8 mouse cellular contexts compared by ENCODE assay signal in the genomic region with DNA sequence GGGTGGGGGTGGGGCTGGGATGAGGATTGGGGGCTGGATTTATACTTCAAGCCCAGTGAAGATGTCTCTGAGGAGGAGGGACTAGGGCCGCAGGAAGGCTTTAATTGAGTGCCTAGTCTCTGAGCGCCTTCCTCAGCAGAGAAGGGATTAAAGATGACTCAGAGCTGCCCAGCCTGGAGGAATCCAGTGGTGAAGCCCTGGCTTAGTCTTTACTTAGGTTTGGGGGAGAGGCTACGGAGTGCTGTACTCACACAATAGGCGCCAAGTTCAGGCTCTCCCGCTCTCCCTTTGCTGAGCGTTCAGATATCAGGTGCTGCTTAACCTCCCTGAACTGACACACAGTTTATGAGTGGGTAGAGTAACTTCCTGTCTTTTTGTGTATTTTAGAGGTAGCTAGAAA.
A peak's percentile ranks its signal among the peaks of the same experiment; 100 is the strongest.
DNase-seq lines count a peak whose midpoint lies in the region; ATAC-seq and TF ChIP-seq lines count a peak whose summit lies in the region.

No protein-coding gene starts in this region.

- peak; percentile 42; the same call in 1 of the 2 replicates for TF ChIP-seq POLR2A in brain, embryonic 14.5 days (IDR thresholded peaks at IDR 0.05; ENCODE audit: borderline replicate concordance, extremely low read depth, insufficient read depth, insufficient read length, poor library complexity, severe bottlenecking)
- TF ChIP-seq POLR2A in liver, adult 2 months (IDR thresholded peaks at IDR 0.05; ENCODE audit: extremely low read depth, insufficient read depth, low read length), result no peak

- peaks cover 39% of the 10 kb centered on the region for H3K4me1 ChIP-seq in erythroblast, embryonic 14.5 days (ENCODE audit: control insufficient read depth)
- peaks cover 21% of the 10 kb centered on the region for H3K4me1 ChIP-seq in hindbrain, embryonic 12.5 days
- peaks cover 7% of the 10 kb centered on the region; the same call in 1 of the 2 replicates for H3K4me1 ChIP-seq in liver, adult 2 months (ENCODE audit: control insufficient read depth, insufficient read depth, low read length)

- under 1% methylated on average over 6 of the region's 6 CpGs for WGBS in hindbrain, embryonic 12.5 days
- 7% methylated on average over 6 of the region's 6 CpGs for WGBS in liver, adult 2 months

- DNase-seq in left cerebral cortex, adult 2 months (ENCODE audit: extremely low spot score in 1 of 2, low spot score in 2 of 2), result peak in 1 of 2 experiments; percentile 26
- DNase-seq in left cerebral cortex, postnatal 4 days, result no peak
- DNase-seq in brain, embryonic 14.5 days (ENCODE audit: low read depth), result peak; percentile 77
- DNase-seq in liver, adult 2 months (ENCODE audit: extremely low read depth, low read depth, low spot score), result peak; percentile 53
- peak; percentile 12 for DNase-seq in testis, postnatal 14 days (ENCODE audit: low spot score)

- peak overlapping the region; percentile 56 for H3K4me2 ChIP-seq in hindbrain, embryonic 12.5 days (replicated peaks)

- peak overlapping the region; percentile 89 for H3K4me3 ChIP-seq in left cerebral cortex, adult 2 months
- peak overlapping the region; percentile 75 for H3K4me3 ChIP-seq in erythroblast, embryonic 14.5 days (replicated peaks)
- H3K4me3 ChIP-seq in hindbrain, embryonic 12.5 days, result peak overlapping the region; percentile 58
- H3K4me3 ChIP-seq in liver, adult 2 months (ENCODE audit: insufficient read depth, low read depth, low read length), result no peak overlapping the region

- peaks cover 6% of the 10 kb centered on the region; the same call in 1 of the 2 replicates for H3K36me3 ChIP-seq in erythroblast, embryonic 14.5 days (ENCODE audit: control insufficient read depth)
- no peaks in the 10 kb centered on the region for H3K36me3 ChIP-seq in hindbrain, embryonic 12.5 days
- no peaks in the 10 kb centered on the region for H3K36me3 ChIP-seq in liver, adult 2 months (ENCODE audit: control insufficient read depth, insufficient read depth, low read length)

- no peaks in the 10 kb centered on the region for H3K27me3 ChIP-seq in erythroblast, embryonic 14.5 days (ENCODE audit: control insufficient read depth)
- no peaks in the 10 kb centered on the region for H3K27me3 ChIP-seq in hindbrain, embryonic 12.5 days
- H3K27me3 ChIP-seq in liver, adult 2 months (ENCODE audit: control insufficient read depth, insufficient read depth, low read length), result no peaks in the 10 kb centered on the region

- H3K79me2 ChIP-seq in liver, adult 2 months (ENCODE audit: control insufficient read depth, insufficient read depth, low read length), result peaks cover 11% of the 10 kb centered on the region; the same call in 1 of the 2 replicates

- peak overlapping the region; percentile 56 for H3K9ac ChIP-seq in hindbrain, embryonic 12.5 days
- H3K9ac ChIP-seq in liver, adult 2 months (ENCODE audit: low read depth, low read length), result 0 out of 2 replicates have a peak overlapping the region, but pooled peaks have one; percentile 4

- TF ChIP-seq CTCF in left cerebral cortex, adult 2 months (IDR thresholded peaks at IDR 0.05), result no peak
- no peak for TF ChIP-seq CTCF in brain, embryonic 14.5 days (IDR thresholded peaks at IDR 0.05; ENCODE audit: borderline replicate concordance, extremely low read depth, insufficient read depth, insufficient read length)
- TF ChIP-seq CTCF in liver, adult 2 months (IDR thresholded peaks at IDR 0.05; ENCODE audit: low read depth, low read length), result no peak

- intact Hi-C loops in left cerebral cortex, adult 2 months (cut with DNase I), result loop anchor here (2.0 to 5.0 kb wide), 3 partner anchors 80 to 540 kb away; a partner anchor contains a TSS
- intact Hi-C loops in left cerebral cortex, postnatal 4 days (cut with DNase I), result loop anchor here (5.0 kb wide), 1 partner anchor 85 kb away; a partner anchor contains a TSS

- no peaks in the 10 kb centered on the region for H3K9me3 ChIP-seq in erythroblast, embryonic 14.5 days (ENCODE audit: control insufficient read depth, low read length)
- H3K9me3 ChIP-seq in hindbrain, embryonic 12.5 days (replicated peaks), result no peaks in the 10 kb centered on the region

- H3K27ac ChIP-seq in left cerebral cortex, adult 2 months, result peak overlapping the region; percentile 70
- peak overlapping the region; percentile 81 for H3K27ac ChIP-seq in hindbrain, embryonic 12.5 days
- 0 out of 2 replicates have a peak overlapping the region, but pooled peaks have one; percentile 1 for H3K27ac ChIP-seq in liver, adult 2 months (replicated peaks; ENCODE audit: insufficient read depth, low read depth, low read length)

- peak; percentile 66 for ATAC-seq in hindbrain, embryonic 12.5 days (ENCODE audit: low FRiP score)
- ATAC-seq in monocyte, adult 5-6 weeks (replicated peaks; ENCODE audit: insufficient number of reproducible peaks, low FRiP score, low TSS enrichment, poor library complexity, severe bottlenecking), result peak; percentile 15; the same call in 1 of the 2 replicates

Comparison
In these comparisons a context has a peak if more than half of its experiments do, and no peak if none do; other contexts are left out.
1. H3K27ac ChIP-seq: peak in every context shown above with its lines; median percentile 81 in hindbrain, embryonic 12.5 days; 70 in left cerebral cortex, adult 2 months; 1 in liver, adult 2 months.